Mouse (Mus musculus): Measurements from ENCODE around the gene Gm28635. TPM values are rescaled to one million over a fixed set of nuclear protein-coding genes. Genes with fewer than 3 reads are reported as not detected.

The Gm28635 gene
- polyA plus RNA-seq, 1 experiment from 2014 or later, result not detected

GRCm38 (mm10) chr2:84714422-84714810 is 36.6 kb upstream of the Gm28635 start:
- 0% methylated on average over 25 of the region's 26 CpGs for WGBS
- Histone ChIP-seq H3K36me3 (peaks cover 16% of the 10 kb centered on the region), H3K27ac (peak overlapping the region; percentile 97), H3K4me3 (peak overlapping the region; percentile 90), H3K4me1 (peaks cover 15% of the 10 kb centered on the region), H3K9me3 (no peaks in the 10 kb centered on the region), H3K27me3 (ENCODE audit: insufficient read depth, poor library complexity, severe bottlenecking) (no peaks in the 10 kb centered on the region)
- DNase-seq (ENCODE audit: low spot score), result peak; percentile 84

- H3K4me3 ChIP-seq, result no peak overlapping the region
- H3K27me3 ChIP-seq (ENCODE audit: insufficient read depth, poor library complexity, severe bottlenecking), result no peaks in the 10 kb centered on the region
- H3K36me3 ChIP-seq, result peaks cover 38% of the 10 kb centered on the region
- no peaks in the 10 kb centered on the region for H3K9me3 ChIP-seq
- 91% methylated on average over 2 of the region's 2 CpGs for WGBS
- peaks cover 12% of the 10 kb centered on the region for H3K4me1 ChIP-seq
- no peak overlapping the region for H3K27ac ChIP-seq
- DNase-seq (ENCODE audit: low spot score), result no peak
Measured at GRCm38 (mm10) chr2:84711898-84712297, 34.1 kb upstream of the Gm28635 start.

GRCm38 (mm10) chr2:84707523-84707922 is 29.7 kb upstream of the Gm28635 start:
- Histone ChIP-seq H3K9me3 (no peaks in the 10 kb centered on the region), H3K27ac (no peak overlapping the region), H3K36me3 (peaks cover 64% of the 10 kb centered on the region), H3K4me3 (no peak overlapping the region), H3K4me1 (no peaks in the 10 kb centered on the region), H3K27me3 (ENCODE audit: insufficient read depth, poor library complexity, severe bottlenecking) (no peaks in the 10 kb centered on the region)
- no peak for DNase-seq (ENCODE audit: low spot score)
- 60% methylated on average over 1 of the region's 1 CpGs for WGBS

GRCm38 (mm10) chr2:84705295-84705694 is 27.5 kb upstream of the Gm28635 start:
- Histone ChIP-seq H3K4me1 (no peaks in the 10 kb centered on the region), H3K27ac (no peak overlapping the region), H3K27me3 (ENCODE audit: insufficient read depth, poor library complexity, severe bottlenecking) (no peaks in the 10 kb centered on the region), H3K4me3 (no peak overlapping the region), H3K36me3 (peaks cover 74% of the 10 kb centered on the region), H3K9me3 (no peaks in the 10 kb centered on the region)
- DNase-seq (ENCODE audit: low spot score), result no peak
- 95% methylated on average over 1 of the region's 1 CpGs for WGBS

GRCm38 (mm10) chr2:84704329-84704728 is 26.5 kb upstream of the Gm28635 start:
- no peak overlapping the region for H3K27ac ChIP-seq
- H3K27me3 ChIP-seq (ENCODE audit: insufficient read depth, poor library complexity, severe bottlenecking), result no peaks in the 10 kb centered on the region
- 65% methylated on average over 5 of the region's 5 CpGs for WGBS
- peaks cover 72% of the 10 kb centered on the region for H3K36me3 ChIP-seq
- H3K4me3 ChIP-seq, result no peak overlapping the region
- no peaks in the 10 kb centered on the region for H3K4me1 ChIP-seq
- H3K9me3 ChIP-seq, result no peaks in the 10 kb centered on the region
- no peak for DNase-seq (ENCODE audit: low spot score)

GRCm38 (mm10) chr2:84703497-84703896 is 25.7 kb upstream of the Gm28635 start:
- H3K27me3 ChIP-seq (ENCODE audit: insufficient read depth, poor library complexity, severe bottlenecking), result no peaks in the 10 kb centered on the region
- WGBS, result 89% methylated on average over 1 of the region's 1 CpGs
- H3K36me3 ChIP-seq, result peaks cover 71% of the 10 kb centered on the region
- H3K27ac ChIP-seq, result no peak overlapping the region
- no peaks in the 10 kb centered on the region for H3K9me3 ChIP-seq
- no peaks in the 10 kb centered on the region for H3K4me1 ChIP-seq
- no peak for DNase-seq (ENCODE audit: low spot score)
- no peak overlapping the region for H3K4me3 ChIP-seq

- 89% methylated on average over 5 of the region's 5 CpGs for WGBS
- peaks cover 82% of the 10 kb centered on the region for H3K36me3 ChIP-seq
- no peak for DNase-seq (ENCODE audit: low spot score)
Measured at GRCm38 (mm10) chr2:84695007-84695695, 17.3 kb upstream of the Gm28635 start.

GRCm38 (mm10) chr2:84690050-84690449 is 12.2 kb upstream of the Gm28635 start:
- Histone ChIP-seq H3K36me3 (peaks cover 95% of the 10 kb centered on the region), H3K27me3 (ENCODE audit: insufficient read depth, poor library complexity, severe bottlenecking) (no peaks in the 10 kb centered on the region), H3K9me3 (no peaks in the 10 kb centered on the region), H3K4me1 (no peaks in the 10 kb centered on the region), H3K27ac (no peak overlapping the region), H3K4me3 (no peak overlapping the region)
- DNase-seq (ENCODE audit: low spot score), result no peak
- WGBS, result 90% methylated on average over 12 of the region's 12 CpGs

More at GRCm38 (mm10) chr2:84695007-84695695, 17.3 kb upstream of the Gm28635 start:
- no peaks in the 10 kb centered on the region for H3K4me1 ChIP-seq
- H3K4me3 ChIP-seq, result no peak overlapping the region
- no peak overlapping the region for H3K27ac ChIP-seq
- no peaks in the 10 kb centered on the region for H3K27me3 ChIP-seq (ENCODE audit: insufficient read depth, poor library complexity, severe bottlenecking)
- no peaks in the 10 kb centered on the region for H3K9me3 ChIP-seq

- Histone ChIP-seq H3K4me3 (no peak overlapping the region), H3K9me3 (no peaks in the 10 kb centered on the region), H3K36me3 (peaks cover 89% of the 10 kb centered on the region), H3K27me3 (ENCODE audit: insufficient read depth, poor library complexity, severe bottlenecking) (no peaks in the 10 kb centered on the region), H3K27ac (no peak overlapping the region), H3K4me1 (no peaks in the 10 kb centered on the region)
- WGBS, result 63% methylated on average over 2 of the region's 2 CpGs
- DNase-seq (ENCODE audit: low spot score), result no peak
Measured at GRCm38 (mm10) chr2:84688080-84688844, 10.4 kb upstream of the Gm28635 start.

GRCm38 (mm10) chr2:84682605-84683183 is 4.9 kb upstream of the Gm28635 start:
- no peak overlapping the region for H3K4me3 ChIP-seq
- H3K36me3 ChIP-seq, result peaks cover 40% of the 10 kb centered on the region
- no peaks in the 10 kb centered on the region for H3K27me3 ChIP-seq (ENCODE audit: insufficient read depth, poor library complexity, severe bottlenecking)
- DNase-seq (ENCODE audit: low spot score), result peak; percentile 82
- WGBS, result 30% methylated on average over 6 of the region's 6 CpGs
- H3K4me1 ChIP-seq, result peaks cover 16% of the 10 kb centered on the region
- peak overlapping the region; percentile 3; the same call in 1 of the 2 replicates for H3K27ac ChIP-seq
- no peaks in the 10 kb centered on the region for H3K9me3 ChIP-seq

- no peaks in the 10 kb centered on the region for H3K9me3 ChIP-seq
- WGBS, result 17% methylated on average over 8 of the region's 8 CpGs
- DNase-seq (ENCODE audit: low spot score), result no peak
- peak within 1 kb of the TSS; percentile 90 for H3K4me3 ChIP-seq
- peaks cover 29% of the 10 kb centered on the region for H3K36me3 ChIP-seq
- peak within 1 kb of the TSS; percentile 90 for H3K27ac ChIP-seq
- peaks cover 27% of the 10 kb centered on the region for H3K4me1 ChIP-seq
- no peaks in the 10 kb centered on the region for H3K27me3 ChIP-seq (ENCODE audit: insufficient read depth, poor library complexity, severe bottlenecking)
Measured at GRCm38 (mm10) chr2:84679016-84679415, 1.2 kb upstream of the Gm28635 start, which contains the start of gene Tmx2. Gene Tmx2, minus strand, starts transcription at chr2:84679140.

- peak overlapping the region; percentile 90 for H3K27ac ChIP-seq
- peaks cover 20% of the 10 kb centered on the region; the same call in 1 of the 2 replicates for H3K4me1 ChIP-seq
- H3K27me3 ChIP-seq (ENCODE audit: insufficient read depth, poor library complexity, severe bottlenecking), result no peaks in the 10 kb centered on the region
- no peaks in the 10 kb centered on the region for H3K9me3 ChIP-seq
- DNase-seq (ENCODE audit: low spot score), result peak; percentile 86
- H3K36me3 ChIP-seq, result peaks cover 43% of the 10 kb centered on the region
- WGBS, result 9% methylated on average over 22 of the region's 22 CpGs
- H3K4me3 ChIP-seq, result peak overlapping the region; percentile 90
Measured at GRCm38 (mm10) chr2:84677270-84677967, 422 bp downstream of the Gm28635 start.
